Mouse (Mus musculus): ENCODE results near the gene Sept11.

DNA sequence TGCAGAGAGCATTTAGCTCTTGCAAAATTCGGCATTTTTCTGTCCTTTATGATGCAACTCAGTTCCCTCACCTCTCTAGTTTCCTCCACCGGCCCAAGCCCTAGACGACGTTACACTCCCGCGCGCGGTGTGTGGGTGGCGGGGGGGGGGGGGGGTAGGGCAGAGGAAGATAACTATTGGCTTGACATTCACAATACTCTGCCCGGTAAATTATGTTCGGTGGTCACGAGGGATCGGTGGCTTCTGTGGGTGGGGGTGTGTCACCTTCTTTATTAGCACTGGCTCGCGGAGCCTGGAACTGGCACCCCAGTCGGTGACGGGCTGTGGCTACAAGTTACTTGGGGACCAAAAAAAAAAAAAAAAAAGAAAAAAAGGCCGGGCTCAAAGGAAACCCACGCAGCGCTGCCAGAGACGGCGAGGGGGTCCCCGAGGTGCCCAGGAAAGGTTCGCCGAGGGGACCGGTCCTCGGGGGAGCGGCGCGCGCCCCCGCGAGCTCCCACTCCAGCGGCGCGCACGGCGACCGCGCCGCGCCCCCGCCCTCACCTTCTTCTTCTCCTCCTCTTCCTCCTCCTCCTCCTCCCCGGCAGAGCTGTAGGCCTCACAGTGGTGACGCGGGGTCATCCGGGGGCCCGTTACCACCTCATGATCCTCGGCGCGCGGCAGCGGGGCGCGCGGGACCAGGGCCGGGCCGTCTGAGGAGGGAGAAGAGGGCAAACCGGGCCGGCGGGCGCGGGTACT lies 112.3 kb downstream of the Sept11 start:
- TF ChIP-seq CTCF (IDR thresholded peaks at IDR 0.05; ENCODE audit: low read depth) (no peak), EP300 (optimal IDR thresholded peaks at IDR 0.05) (no peak)

Data from stomach, postnatal 0 days (tissue).